Mouse (Mus musculus): Measurements from ENCODE around the gene Tbc1d2b. TPM values are rescaled to one million over a fixed set of nuclear protein-coding genes. Genes with fewer than 3 reads are reported as not detected.

The Tbc1d2b gene
- polyA plus RNA-seq, 1 experiment from 2014 or later: 6.5 TPM

DNA sequence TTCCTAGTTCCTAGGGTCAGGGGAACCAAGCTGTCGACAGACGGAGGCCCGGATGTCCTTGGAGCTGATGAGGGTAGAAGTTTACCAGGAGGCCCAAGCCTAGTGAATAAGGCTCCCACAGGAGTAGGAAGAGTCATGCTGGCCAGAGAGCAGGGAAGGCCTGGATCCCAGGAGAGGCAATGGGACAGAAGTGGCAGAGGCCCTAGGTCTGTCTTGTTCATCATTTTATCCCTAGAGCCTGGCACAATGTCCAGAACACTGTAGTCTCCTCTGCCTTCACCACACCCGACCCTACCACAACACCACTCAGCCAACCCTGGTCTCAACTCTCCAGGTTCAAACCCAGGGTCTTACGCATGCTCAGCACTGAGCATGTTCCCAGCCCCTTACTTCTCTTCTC is 5.3 kb upstream of the Tbc1d2b start:
- Histone ChIP-seq H3K9ac (no peak overlapping the region), H3K4me3 (no peak overlapping the region), H3K4me1 (replicated peaks) (no peaks in the 10 kb centered on the region), H3K27me3 (peaks cover 14% of the 10 kb centered on the region; the same call in 1 of the 2 replicates), H3K36me3 (no peaks in the 10 kb centered on the region), H3K9me3 (no peaks in the 10 kb centered on the region), H3K27ac (no peak overlapping the region), H3K4me2 (no peak overlapping the region)
- whole genome bisulfite sequencing: 100% methylated on average over 5 of the region's 5 CpGs
- ATAC-seq (ENCODE audit: low FRiP score): no peak

DNA sequence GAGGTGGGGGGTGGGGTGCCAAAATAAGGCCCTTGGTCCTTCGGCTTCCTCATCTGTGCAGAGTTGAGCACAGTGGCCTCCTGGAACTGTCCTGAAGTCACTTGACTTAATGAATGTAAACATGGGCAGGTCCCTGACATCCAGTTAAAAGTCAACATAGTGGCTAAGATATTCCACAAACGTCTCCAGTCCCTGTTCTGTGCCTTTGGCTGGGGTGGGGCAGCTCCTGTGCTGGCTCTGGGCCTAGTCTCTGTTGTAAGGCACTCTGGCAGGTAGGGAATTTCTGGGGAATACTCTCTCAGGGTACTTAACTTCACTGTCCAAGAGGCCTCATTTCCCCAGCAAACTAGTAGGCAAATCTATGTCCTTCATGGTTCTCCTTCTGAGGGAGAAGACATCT is 4.9 kb upstream of the Tbc1d2b start:
- no peak overlapping the region for H3K4me3 ChIP-seq
- no peaks in the 10 kb centered on the region for H3K9me3 ChIP-seq
- no peaks in the 10 kb centered on the region for H3K4me1 ChIP-seq (replicated peaks)
- no peak overlapping the region for H3K9ac ChIP-seq
- WGBS: 69% methylated on average over 2 of the region's 2 CpGs
- no peaks in the 10 kb centered on the region for H3K36me3 ChIP-seq
- no peak for ATAC-seq (ENCODE audit: low FRiP score)
- H3K27ac ChIP-seq: no peak overlapping the region
- H3K4me2 ChIP-seq: no peak overlapping the region
- H3K27me3 ChIP-seq: peaks cover 14% of the 10 kb centered on the region; the same call in 1 of the 2 replicates

DNA sequence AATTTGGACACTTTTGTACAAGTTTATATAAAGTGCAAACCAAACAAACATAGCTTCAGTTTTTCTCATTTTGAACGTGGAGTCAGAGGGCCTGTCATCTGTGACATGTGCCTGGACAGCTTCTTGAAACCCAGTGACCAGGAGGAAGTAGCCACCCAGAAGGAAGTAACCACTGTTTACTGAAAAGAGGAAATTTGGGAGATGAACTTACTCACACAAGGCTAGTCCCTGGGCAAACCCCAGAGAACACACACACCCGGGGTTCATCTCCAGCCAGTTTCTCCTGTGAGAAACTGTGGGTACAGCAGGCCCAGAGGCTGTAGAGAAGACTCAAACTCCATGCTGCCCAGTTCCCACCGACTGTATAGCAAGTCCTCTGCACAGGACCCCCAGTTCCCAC is 3.9 kb upstream of the Tbc1d2b start:
- H3K27me3 ChIP-seq: peaks cover 14% of the 10 kb centered on the region; the same call in 1 of the 2 replicates
- no peak overlapping the region for H3K9ac ChIP-seq
- no peaks in the 10 kb centered on the region for H3K9me3 ChIP-seq
- WGBS: 84% methylated on average over 3 of the region's 3 CpGs
- no peak overlapping the region for H3K4me3 ChIP-seq
- H3K4me1 ChIP-seq (replicated peaks): peaks cover 7% of the 10 kb centered on the region
- no peak overlapping the region for H3K27ac ChIP-seq
- H3K36me3 ChIP-seq: no peaks in the 10 kb centered on the region
- no peak for ATAC-seq (ENCODE audit: low FRiP score)
- no peak overlapping the region for H3K4me2 ChIP-seq

DNA sequence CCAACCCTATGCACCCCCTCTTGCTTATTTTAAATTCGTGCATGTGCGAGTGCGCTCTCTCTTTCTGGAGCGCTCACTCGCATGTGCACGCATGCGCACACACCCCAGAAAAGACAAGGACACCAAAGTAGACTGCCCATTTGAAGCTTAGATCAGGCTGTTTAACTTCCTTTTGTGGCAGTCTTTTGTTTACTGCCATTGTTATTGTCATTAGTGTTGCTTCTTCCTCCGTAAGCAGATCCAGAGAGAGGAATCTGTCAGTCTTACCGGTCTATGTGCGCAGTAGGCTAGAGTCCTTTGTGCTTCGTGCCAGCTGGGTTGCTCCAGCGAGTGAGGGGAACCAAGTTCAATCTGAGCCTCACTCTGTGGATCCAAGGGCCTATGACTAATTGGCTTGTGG is 1.7 kb upstream of the Tbc1d2b start:
- no peaks in the 10 kb centered on the region for H3K9me3 ChIP-seq
- WGBS: 60% methylated on average over 12 of the region's 12 CpGs
- H3K4me2 ChIP-seq: no peak overlapping the region
- peaks cover 14% of the 10 kb centered on the region; the same call in 1 of the 2 replicates for H3K27me3 ChIP-seq
- no peak for ATAC-seq (ENCODE audit: low FRiP score)
- no peak overlapping the region for H3K9ac ChIP-seq
- no peak overlapping the region for H3K4me3 ChIP-seq
- H3K4me1 ChIP-seq (replicated peaks): peaks cover 15% of the 10 kb centered on the region
- H3K27ac ChIP-seq: no peak overlapping the region
- no peaks in the 10 kb centered on the region for H3K36me3 ChIP-seq

DNA sequence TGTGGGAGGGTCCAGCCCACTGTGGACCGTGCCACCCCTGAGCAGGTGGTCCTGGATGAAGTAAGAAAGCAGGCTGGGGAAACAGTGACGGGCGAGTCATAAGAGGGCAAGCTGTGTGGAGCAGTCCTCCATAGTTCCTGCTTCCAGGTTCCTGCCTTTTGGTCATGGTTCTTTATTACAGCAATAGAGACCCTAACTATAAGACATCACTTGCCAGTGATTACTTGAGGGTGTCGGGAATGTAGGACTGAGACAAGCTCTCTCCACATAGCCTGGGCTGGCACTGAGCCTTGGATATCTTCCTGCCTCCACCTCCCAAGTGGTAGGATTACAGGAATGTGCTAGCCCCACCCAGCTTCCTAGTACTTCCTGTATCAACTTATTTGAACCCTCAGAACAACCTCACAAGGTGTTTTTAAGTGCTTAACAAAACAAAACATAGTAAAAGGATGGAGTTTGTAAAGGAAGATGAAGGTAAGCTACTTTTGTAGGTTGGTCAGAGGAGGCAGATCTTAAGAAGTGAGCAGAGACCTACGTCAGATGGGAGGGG is 1.0 kb upstream of the Tbc1d2b start:
- Histone ChIP-seq H3K9me3 (no peaks in the 10 kb centered on the region), H3K4me2 (no peak overlapping the region), H3K9ac (no peak overlapping the region), H3K27me3 (peaks cover 14% of the 10 kb centered on the region; the same call in 1 of the 2 replicates), H3K36me3 (no peaks in the 10 kb centered on the region), H3K4me3 (no peak overlapping the region), H3K27ac (no peak overlapping the region), H3K4me1 (replicated peaks) (peaks cover 15% of the 10 kb centered on the region)
- ATAC-seq (ENCODE audit: low FRiP score): no peak
- 63% methylated on average over 5 of the region's 5 CpGs for WGBS

DNA sequence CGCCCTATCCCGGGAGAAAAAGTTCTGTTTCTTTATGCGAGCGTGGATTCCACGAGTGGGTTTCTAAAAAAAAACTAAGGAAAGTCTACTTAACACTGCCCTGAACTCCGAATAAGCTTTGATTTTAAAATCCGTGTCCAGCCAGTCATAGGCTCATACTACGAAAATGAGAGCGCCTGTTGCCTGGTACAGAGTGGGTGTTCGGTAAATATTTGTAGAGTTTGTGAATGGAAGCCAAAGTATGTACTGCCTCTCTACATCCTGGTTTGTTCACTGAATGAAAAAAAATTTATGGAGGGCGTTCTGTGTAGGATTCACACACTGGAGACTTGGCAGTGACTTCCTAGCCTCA is 316 bp upstream of the Tbc1d2b start:
- WGBS: 21% methylated on average over 11 of the region's 11 CpGs
- Histone ChIP-seq H3K4me3 (peak overlapping the region; percentile 76), H3K27ac (no peak overlapping the region), H3K9me3 (no peaks in the 10 kb centered on the region), H3K4me1 (replicated peaks) (peaks cover 15% of the 10 kb centered on the region), H3K9ac (peak overlapping the region; percentile 88; the same call in 1 of the 2 replicates), H3K27me3 (peaks cover 14% of the 10 kb centered on the region; the same call in 1 of the 2 replicates), H3K36me3 (no peaks in the 10 kb centered on the region), H3K4me2 (peak overlapping the region; percentile 68)
- peak; percentile 29 for ATAC-seq (ENCODE audit: low FRiP score)

DNA sequence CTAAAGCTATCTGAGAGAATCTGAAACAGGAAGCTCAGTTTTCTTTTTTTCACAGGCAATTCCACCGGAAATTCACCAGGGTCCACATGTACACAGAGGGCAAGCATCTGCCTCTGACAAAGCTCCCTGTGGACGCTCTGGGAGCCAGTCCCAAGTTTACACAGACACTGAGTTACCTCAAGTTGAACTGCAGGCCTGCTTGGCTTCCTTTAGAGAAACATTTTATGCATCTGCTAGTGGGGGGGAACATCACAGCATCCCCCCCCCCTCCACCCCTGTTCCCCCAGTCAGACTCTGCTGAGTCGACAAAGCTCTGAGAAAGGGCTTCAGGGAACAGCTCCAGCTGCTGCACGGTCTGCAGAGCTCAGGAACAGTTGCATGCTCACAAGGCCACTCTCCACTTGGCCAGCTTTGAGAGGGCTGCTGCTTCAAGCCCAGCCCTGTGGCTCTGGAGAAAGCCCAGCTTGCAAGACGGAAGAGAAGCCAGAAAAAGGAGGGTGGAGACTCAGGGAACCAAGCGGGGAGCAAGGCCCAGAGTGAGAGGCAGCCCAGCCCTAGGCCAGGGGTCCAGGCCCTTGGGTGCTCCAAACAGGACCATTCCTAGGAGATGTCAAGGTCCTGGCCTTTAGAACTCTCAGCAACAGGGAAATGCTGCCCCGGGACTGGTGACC is 1.5 kb downstream of the Tbc1d2b start:
- H3K9ac ChIP-seq: peak overlapping the region; percentile 88
- peak overlapping the region; percentile 68 for H3K4me2 ChIP-seq
- no peaks in the 10 kb centered on the region for H3K9me3 ChIP-seq
- peaks cover 14% of the 10 kb centered on the region; the same call in 1 of the 2 replicates for H3K27me3 ChIP-seq
- 25% methylated on average over 7 of the region's 7 CpGs for WGBS
- ATAC-seq (ENCODE audit: low FRiP score): peak; percentile 16; the same call in 1 of the 2 replicates
- no peaks in the 10 kb centered on the region for H3K36me3 ChIP-seq
- H3K27ac ChIP-seq: peak overlapping the region; percentile 67
- H3K4me1 ChIP-seq (replicated peaks): peaks cover 15% of the 10 kb centered on the region
- H3K4me3 ChIP-seq: peak overlapping the region; percentile 76

DNA sequence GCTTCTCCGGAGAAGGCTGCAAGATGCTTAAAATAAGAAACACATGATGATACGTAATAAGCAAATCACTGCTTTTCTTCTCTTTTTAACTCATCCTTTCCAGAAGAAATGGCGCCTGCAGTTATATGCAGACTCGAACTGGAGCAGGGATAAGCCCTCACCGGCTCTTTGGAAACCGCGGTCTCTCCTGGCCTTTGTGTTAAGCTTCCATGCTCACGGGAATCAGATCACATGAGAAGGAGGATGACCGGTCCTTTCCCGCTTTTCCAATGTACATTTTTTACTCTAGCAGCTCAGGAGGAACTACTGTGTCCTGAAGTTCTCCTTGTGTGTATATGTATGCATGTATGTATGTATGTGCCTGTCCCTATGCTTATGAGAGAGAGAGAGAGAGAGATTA is 3.7 kb downstream of the Tbc1d2b start:
- no peak overlapping the region for H3K27ac ChIP-seq
- WGBS: 94% methylated on average over 10 of the region's 10 CpGs
- ATAC-seq (ENCODE audit: low FRiP score): no peak
- H3K9me3 ChIP-seq: no peaks in the 10 kb centered on the region
- H3K9ac ChIP-seq: no peak overlapping the region
- peaks cover 15% of the 10 kb centered on the region for H3K4me1 ChIP-seq (replicated peaks)
- no peak overlapping the region for H3K4me2 ChIP-seq
- H3K36me3 ChIP-seq: peaks cover 3% of the 10 kb centered on the region; the same call in 1 of the 2 replicates
- 0 out of 2 replicates have a peak, but pooled peaks cover 4% of the 10 kb centered on the region for H3K27me3 ChIP-seq
- H3K4me3 ChIP-seq: no peak overlapping the region

DNA sequence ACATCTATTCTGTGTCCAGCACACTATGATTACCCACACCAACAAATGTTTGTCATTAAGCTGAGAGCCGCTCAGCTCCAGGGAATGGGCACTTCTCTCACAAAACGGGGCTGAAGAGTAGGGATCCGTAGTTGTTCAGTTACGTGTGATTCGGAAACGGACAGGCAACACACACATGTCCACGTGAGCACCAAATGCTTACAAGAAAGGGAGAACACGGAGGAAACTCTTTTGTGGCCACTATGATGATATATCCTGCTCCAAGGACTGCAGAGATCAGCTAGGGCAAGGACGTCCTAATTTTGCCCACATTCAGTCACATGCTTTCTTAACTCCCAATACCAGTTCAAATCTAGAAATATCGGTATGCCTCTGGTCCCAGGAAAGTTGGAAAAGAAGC is 4.5 kb downstream of the Tbc1d2b start:
- WGBS: 93% methylated on average over 10 of the region's 10 CpGs
- Histone ChIP-seq H3K4me3 (no peak overlapping the region), H3K4me2 (no peak overlapping the region), H3K9ac (no peak overlapping the region), H3K9me3 (no peaks in the 10 kb centered on the region), H3K27ac (no peak overlapping the region), H3K27me3 (no peaks in the 10 kb centered on the region), H3K36me3 (peaks cover 3% of the 10 kb centered on the region; the same call in 1 of the 2 replicates), H3K4me1 (replicated peaks) (peaks cover 17% of the 10 kb centered on the region)
- no peak for ATAC-seq (ENCODE audit: low FRiP score)

DNA sequence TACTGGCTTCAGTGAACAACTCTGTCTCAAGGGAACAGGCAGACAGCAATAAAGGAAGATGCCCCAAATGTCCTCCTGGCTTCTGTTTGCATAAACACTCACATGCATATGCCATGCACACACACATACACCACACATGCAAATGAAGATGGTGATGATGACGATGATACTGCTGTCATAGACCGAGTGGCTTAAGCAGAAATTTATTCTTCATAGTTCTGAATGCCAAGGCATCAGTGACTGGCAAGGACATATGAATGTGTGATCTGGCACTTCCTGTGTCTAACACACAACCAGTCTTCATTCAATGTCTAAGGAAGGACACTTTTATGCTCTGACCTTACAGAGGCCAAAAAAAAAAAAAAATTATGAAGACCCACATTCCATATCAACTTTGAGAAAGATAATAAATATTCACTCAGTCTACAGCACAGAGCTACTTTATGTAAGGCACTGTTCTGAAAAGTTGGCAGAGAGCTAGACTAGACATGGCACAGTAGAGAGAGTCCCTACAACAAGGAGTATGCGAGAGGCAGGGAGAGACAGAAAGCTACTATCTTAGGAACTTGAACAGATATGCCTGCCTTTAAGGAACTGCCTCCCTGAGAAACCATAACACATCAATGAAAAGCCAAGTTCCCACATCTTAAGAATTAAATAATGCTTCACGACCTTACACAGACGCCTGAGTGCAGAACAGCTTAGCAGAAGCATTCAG is 5.1 kb downstream of the Tbc1d2b start:
- no peak for ATAC-seq (ENCODE audit: low FRiP score)
- Histone ChIP-seq H3K4me3 (no peak overlapping the region), H3K9me3 (no peaks in the 10 kb centered on the region), H3K27me3 (no peaks in the 10 kb centered on the region), H3K36me3 (peaks cover 3% of the 10 kb centered on the region; the same call in 1 of the 2 replicates), H3K4me2 (no peak overlapping the region), H3K27ac (no peak overlapping the region), H3K9ac (no peak overlapping the region), H3K4me1 (replicated peaks) (peaks cover 19% of the 10 kb centered on the region)
- WGBS: 92% methylated on average over 5 of the region's 5 CpGs

DNA sequence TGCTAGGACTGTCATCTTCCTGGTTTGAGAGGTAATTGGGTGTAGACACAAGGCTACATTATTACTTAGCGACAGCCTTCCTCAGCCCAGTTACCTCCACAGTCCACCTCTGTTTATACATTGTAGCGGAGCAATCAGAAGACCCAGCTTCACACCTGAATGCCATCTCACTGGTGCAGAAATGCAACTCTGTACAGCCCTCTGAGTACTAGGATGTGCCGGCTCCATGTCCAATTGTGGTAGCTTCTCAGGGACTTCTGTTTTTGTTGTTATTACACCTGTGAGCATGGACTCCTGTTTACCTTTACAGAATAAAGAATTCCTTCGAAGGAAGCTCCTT is 7.3 kb downstream of the Tbc1d2b start:
- H3K27ac ChIP-seq: no peak overlapping the region
- no peak overlapping the region for H3K4me3 ChIP-seq
- no peaks in the 10 kb centered on the region for H3K27me3 ChIP-seq
- H3K9me3 ChIP-seq: no peaks in the 10 kb centered on the region
- H3K9ac ChIP-seq: no peak overlapping the region
- ATAC-seq (ENCODE audit: low FRiP score): no peak
- 90% methylated on average over 4 of the region's 4 CpGs for WGBS
- peaks cover 3% of the 10 kb centered on the region; the same call in 1 of the 2 replicates for H3K36me3 ChIP-seq
- 0 out of 2 replicates have a peak, but pooled peaks cover 3% of the 10 kb centered on the region for H3K4me1 ChIP-seq (replicated peaks)
- H3K4me2 ChIP-seq: no peak overlapping the region

DNA sequence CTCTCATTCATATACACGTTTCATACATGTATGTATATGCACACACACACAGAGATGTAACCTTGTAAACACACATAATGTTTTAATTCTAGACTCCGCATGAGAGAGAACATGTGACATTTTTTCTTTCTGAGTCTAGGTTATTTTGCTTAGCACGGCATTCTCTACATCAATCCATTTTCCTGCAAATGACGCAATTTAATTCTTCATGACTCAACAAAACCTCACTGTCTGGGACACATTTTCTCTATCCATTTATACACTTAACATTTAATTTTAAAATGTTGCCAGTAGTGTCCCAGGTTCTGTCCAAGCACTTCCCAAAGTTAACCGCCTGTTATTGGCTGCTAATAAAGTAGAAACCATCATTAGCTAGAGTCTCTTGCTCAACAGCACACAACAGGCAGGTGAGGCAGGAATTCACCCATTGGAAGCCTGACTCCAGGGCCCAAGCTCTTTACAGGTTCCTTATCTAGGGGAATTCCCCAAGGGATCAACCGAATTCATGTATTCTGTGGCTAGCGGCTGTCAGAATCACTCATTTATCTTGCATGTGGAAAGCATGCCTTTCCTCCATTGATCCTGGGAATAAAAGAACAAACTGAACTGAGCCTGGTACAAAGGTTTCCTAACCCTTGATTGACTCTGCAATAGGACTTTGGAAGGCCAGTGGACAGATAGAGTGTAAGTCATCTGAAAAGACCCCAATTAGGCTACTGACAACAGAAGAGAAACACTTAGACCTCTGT is 7.8 kb downstream of the Tbc1d2b start:
- no peak overlapping the region for H3K27ac ChIP-seq

More for the DNA sequence above, 7.8 kb downstream of the Tbc1d2b start:
- 86% methylated on average over 7 of the region's 7 CpGs for WGBS
- Histone ChIP-seq H3K4me3 (no peak overlapping the region), H3K4me1 (replicated peaks) (0 out of 2 replicates have a peak, but pooled peaks cover 3% of the 10 kb centered on the region), H3K27me3 (no peaks in the 10 kb centered on the region), H3K9ac (no peak overlapping the region), H3K36me3 (peaks cover 3% of the 10 kb centered on the region; the same call in 1 of the 2 replicates), H3K9me3 (no peaks in the 10 kb centered on the region), H3K4me2 (no peak overlapping the region)
- no peak for ATAC-seq (ENCODE audit: low FRiP score)

Measured in hindbrain, embryonic 13.5 days (tissue).